Mouse (Mus musculus) liver, embryonic 14.5 days (tissue): Measurements from ENCODE around the gene Rassf8.

Source experiments
- CTCF ChIP-seq: IDR thresholded peaks from 2 replicates; pipeline ENCODE4 v1.5.1; 2016; ENCODE audit warnings: antibody characterized with exemption, low read depth, control low read depth
- EP300 ChIP-seq: IDR thresholded peaks from 2 replicates; pipeline ENCODE4 v1.6.1; 2016; ENCODE audit warnings: antibody characterized with exemption, low read depth

DNA sequence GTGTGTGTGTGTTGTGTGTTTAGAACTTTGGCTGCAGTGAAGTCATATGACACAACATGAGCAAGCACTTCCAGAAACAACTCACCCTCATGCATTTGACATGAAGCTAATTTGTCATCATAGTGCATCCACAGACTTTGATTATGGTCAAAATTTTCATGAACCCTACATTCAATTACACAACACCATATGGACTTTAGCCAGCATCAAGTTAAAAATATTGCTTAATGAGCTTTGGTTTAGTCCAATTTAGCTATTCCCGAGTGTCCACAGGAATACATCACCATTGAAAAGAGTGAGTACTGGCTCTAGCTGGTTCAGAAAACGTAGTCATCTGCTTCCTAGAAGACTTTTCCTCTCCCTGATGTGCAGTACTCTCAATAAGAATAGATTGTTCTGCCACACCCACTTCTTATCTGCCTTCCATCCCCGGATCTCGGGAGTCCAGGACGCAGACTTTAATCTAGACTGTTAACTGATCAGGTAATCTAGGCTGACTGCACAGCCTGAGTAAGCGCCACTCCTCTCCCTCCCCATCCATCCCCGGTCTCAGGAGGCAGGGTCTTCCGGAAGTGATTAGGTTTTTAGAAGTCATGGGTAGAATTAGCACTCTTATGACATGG is 33.7 kb downstream of the Rassf8 start:
- TF ChIP-seq CTCF (no peak), EP300 (no peak)
